Mouse (Mus musculus) spleen, adult 2 months (tissue): Measurements from ENCODE around the gene Acot10.

Experiments used
- CTCF ChIP-seq: fragments of 200-500 bp; IDR thresholded peaks from 2 replicates; pipeline ENCODE4 v1.5.1; 2011; ENCODE audit warnings: mild to moderate bottlenecking, inconsistent platforms; ENCODE audit not compliant: insufficient read depth, insufficient read length, insufficient replicate concordance; ENCODE audit errors: extremely low read depth
- POLR2A ChIP-seq: fragments of 200-500 bp; IDR thresholded peaks from 2 replicates; pipeline ENCODE4 v1.6.1; 2011; ENCODE audit warnings: low read depth, low read length, inconsistent platforms

DNA sequence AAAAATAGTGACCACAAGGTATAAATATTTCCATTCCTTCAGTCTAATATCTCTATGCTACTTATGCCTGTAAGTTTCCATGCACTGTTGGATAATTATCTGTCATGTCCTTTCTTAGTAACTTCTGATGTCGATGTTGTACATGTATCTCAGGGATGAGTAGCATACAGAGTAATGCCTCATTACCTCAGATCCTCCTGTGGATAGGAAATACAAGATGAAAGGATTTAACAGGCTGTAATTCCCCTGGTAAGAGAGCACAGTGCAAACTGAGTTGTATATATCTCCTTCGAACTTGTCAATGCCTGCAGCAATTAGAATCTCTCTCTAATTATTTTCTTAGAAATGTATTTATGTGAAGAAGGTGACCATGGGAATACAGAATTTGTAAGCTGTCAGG lies 16.2 kb upstream of the Acot10 start:
- no peak for TF ChIP-seq POLR2A
- TF ChIP-seq CTCF, result no peak
